Comparison of ENCODE assay signal across 36 mouse cellular contexts in the genomic region with DNA sequence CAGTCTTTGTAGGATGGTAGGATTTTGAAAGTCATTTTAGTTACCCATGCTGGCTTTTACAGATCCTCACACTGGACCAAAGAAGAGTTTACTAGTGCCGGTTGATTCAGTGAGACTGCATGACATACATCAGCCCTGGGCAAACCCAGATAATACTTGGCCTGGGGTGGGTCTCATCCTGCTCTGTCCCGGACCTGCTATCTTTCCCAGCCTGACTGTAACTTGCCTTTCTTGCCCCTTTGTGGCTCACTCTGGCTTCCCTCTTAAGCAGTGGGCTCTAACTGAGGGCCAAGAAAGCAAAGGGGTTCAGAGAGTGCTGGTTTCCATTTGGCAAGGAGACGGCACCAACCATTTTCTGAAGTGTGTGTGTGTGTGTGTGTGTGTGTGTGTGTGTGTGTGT. TPM values are rescaled to one million over a fixed set of nuclear protein-coding genes. Genes with fewer than 3 reads are reported as not detected.
"Had no signal": no experiment of that assay in that cellular context is flagged by ENCODE, and none has a peak within 500 bp of the region (broad histone marks: within the 10 kb centered on the region; RNA-seq: fewer than 3 reads in every experiment).

No protein-coding gene starts in this region.

- H3K27me3 ChIP-seq: hindbrain, embryonic 13.5 days; hindbrain, embryonic 15.5 days; intestine, embryonic 15.5 days; limb, embryonic 13.5 days had no signal

- DNase-seq: forebrain, postnatal 0 days; gastrocnemius, postnatal 14 days; gastrocnemius, postnatal 36 days; heart, adult 11 months; heart, adult 2 months; heart, postnatal 14 days; heart, postnatal 36 days; kidney, adult 18-20 months; kidney, adult 8-10 months; kidney, postnatal 14 days; kidney, postnatal 36 days; layer of hippocampus, adult 9-11 months; layer of hippocampus, postnatal 36 days; left cerebral cortex, postnatal 4 days had no signal

- H3K27ac ChIP-seq: heart, adult 2 months; heart, embryonic 13.5 days; heart, embryonic 15.5 days; hindbrain, embryonic 13.5 days; hindbrain, embryonic 15.5 days; intestine, embryonic 15.5 days; limb, embryonic 13.5 days had no signal

- H3K4me3 ChIP-seq: heart, adult 2 months; heart, embryonic 13.5 days; heart, embryonic 15.5 days; hindbrain, embryonic 13.5 days; hindbrain, embryonic 15.5 days; intestine, embryonic 15.5 days; limb, embryonic 13.5 days had no signal

- H3K9me3 ChIP-seq: heart, embryonic 13.5 days; heart, embryonic 15.5 days; hindbrain, embryonic 13.5 days; hindbrain, embryonic 15.5 days; intestine, embryonic 15.5 days; limb, embryonic 13.5 days had no signal

- ATAC-seq: forebrain, postnatal 0 days; inflammation-experienced regulatory T-cells, adult 6 months; intestine, embryonic 15.5 days; intestine, postnatal 0 days had no signal

- H3K9ac ChIP-seq: forebrain, postnatal 0 days; heart, embryonic 13.5 days; heart, embryonic 15.5 days; hindbrain, embryonic 13.5 days; hindbrain, embryonic 15.5 days; intestine, embryonic 15.5 days; limb, embryonic 13.5 days had no signal

- H3K4me2 ChIP-seq: heart, embryonic 11.5 days; heart, embryonic 13.5 days; heart, embryonic 15.5 days; hindbrain, embryonic 13.5 days; hindbrain, embryonic 15.5 days; intestine, embryonic 15.5 days; limb, embryonic 13.5 days had no signal

- H3K36me3 ChIP-seq: heart, embryonic 13.5 days; heart, embryonic 15.5 days; hindbrain, embryonic 13.5 days; hindbrain, embryonic 15.5 days; intestine, embryonic 15.5 days; limb, embryonic 13.5 days had no signal

- H3K4me1 ChIP-seq: heart, embryonic 13.5 days; heart, embryonic 15.5 days; hindbrain, embryonic 13.5 days; hindbrain, embryonic 15.5 days; intestine, embryonic 15.5 days; limb, embryonic 13.5 days had no signal

RNA-seq across cellular contexts. Expression of gene Tmprss4, which starts 15.8 kb away (rescaled TPM):
- total RNA-seq: forebrain, postnatal 0 days; gastrocnemius, adult 18-20 months; gastrocnemius, adult 8-10 months; gastrocnemius, postnatal 14 days; gastrocnemius, postnatal 36 days; heart, adult 2 months; heart, postnatal 36 days; hematopoietic stem cell, adult 5-6 weeks; layer of hippocampus, adult 18-20 months; layer of hippocampus, adult 8-10 months; layer of hippocampus, postnatal 14 days; layer of hippocampus, postnatal 36 days; left cerebral cortex, postnatal 10 days; left cerebral cortex, postnatal 4 days had no signal
- polyA plus RNA-seq: forebrain, postnatal 0 days; heart, postnatal 0 days; hindbrain, embryonic 11.5 days; hindbrain, embryonic 13.5 days; inflammation-experienced regulatory T-cells, adult 6 months had no signal

RNA-seq across cellular contexts. Expression of gene BC049352, which starts 37.8 kb away (rescaled TPM):
- total RNA-seq: heart, adult 2 months; heart, postnatal 14 days; heart, postnatal 36 days; left cerebral cortex, postnatal 4 days had no signal
- polyA plus RNA-seq: heart, embryonic 11.5 days; heart, embryonic 13.5 days; heart, embryonic 15.5 days; heart, postnatal 0 days; hindbrain, embryonic 11.5 days; hindbrain, embryonic 15.5 days; kidney, embryonic 14.5 days; kidney, embryonic 16.5 days; large intestine, adult 2 months; limb, embryonic 11.5 days; limb, embryonic 13.5 days had no signal
